Mouse (Mus musculus) E14TG2a.4 (cell line): ENCODE measurements around the gene Pop5.

Experiments
- CTCF ChIP-seq: conservative IDR thresholded peaks from 2 replicates; pipeline ENCODE4 v1.5.1; 2014; ENCODE audit warnings: low read length
- NANOG ChIP-seq: IDR thresholded peaks from 2 replicates; pipeline ENCODE4 v1.6.1; 2014; ENCODE audit warnings: borderline replicate concordance, low read length, mixed read lengths

DNA sequence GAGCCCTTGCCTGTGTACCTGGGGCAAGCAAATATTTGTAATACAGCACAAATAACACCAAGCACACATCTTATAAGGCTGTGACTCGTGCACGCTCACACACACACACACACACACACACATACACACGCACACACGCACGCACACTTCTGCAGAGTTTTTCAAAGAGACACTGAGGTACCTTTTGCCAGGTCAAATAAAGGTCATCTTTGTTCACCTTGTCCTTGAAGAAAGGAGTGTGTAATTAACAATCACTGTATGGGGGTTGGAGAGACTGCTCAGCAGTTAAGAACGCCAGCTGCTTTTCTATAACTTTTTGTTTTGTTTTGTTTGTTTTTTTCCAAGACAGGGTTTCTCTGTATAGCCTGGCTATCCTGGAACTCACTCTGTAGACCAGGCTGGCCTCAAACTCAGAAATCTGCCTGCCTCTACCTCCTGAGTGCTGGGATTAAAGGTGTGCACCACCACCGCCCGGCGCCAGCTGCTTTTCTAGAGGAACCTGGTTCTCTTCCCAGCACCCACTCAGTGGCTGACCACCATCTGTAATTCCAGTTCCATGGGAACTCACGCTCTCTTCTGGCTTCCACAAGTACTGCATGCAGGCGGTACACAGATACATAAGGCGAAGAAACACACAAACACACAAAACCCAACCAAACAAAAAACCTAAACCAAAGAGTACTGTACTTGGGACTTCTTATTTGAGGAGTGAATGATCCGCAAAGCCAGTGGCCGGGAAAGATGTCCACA lies 2.4 kb upstream of the Pop5 start:
- TF ChIP-seq CTCF = peak; percentile 38; the same call in 1 of the 2 replicates
- TF ChIP-seq NANOG = no peak
